Mouse (Mus musculus): ENCODE results near the gene Zfp626. TPM values are rescaled to one million over a fixed set of nuclear protein-coding genes. Genes with fewer than 3 reads are reported as not detected.
A peak's percentile ranks its signal among the peaks of the same experiment; 100 is the strongest.
"Not testable (repeated sequence)": the region's sequence is repeated elsewhere in the genome, so short reads cannot be mapped to it uniquely, and the experiment has no call there.

Gene Zfp626
- polyA plus RNA-seq (2015; fragmentation: Nextera tagmentation; extraction: Ambion mirVana) = 1.6 and 1.8 TPM in 2 replicates

DNA sequence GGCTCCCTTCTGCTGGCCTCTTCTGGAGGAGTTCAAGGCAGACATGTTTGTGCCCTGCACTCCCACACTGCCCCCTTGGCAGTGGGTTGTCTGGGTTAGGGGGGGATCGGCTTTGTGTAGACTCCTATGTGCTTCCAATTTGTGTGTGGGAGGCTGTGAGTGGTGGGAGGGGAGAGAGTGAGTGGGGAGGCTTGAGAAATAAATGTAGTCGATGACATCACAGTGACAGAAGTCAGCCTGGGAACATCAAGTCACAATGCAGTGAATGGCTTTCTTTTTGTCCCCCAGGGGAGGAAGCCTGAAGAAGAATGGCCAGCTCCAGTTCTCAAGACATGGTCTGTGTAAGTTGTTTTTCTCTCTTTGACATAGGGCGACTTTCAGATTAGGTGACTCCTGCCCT, at the start of gene Zfp626:
Gene Zfp626, plus strand, starts transcription at position 301 of the 400 bp plus-strand sequence.
- H3K27me3 ChIP-seq (replicated peaks); H3K27ac ChIP-seq; H3K4me2 ChIP-seq (replicated peaks); H3K9me3 ChIP-seq; ATAC-seq; H3K9ac ChIP-seq; H3K4me3 ChIP-seq (replicated peaks); H3K4me1 ChIP-seq (replicated peaks); H3K36me3 ChIP-seq: not testable (repeated sequence)
- 88% methylated on average over 3 of the region's 3 CpGs for whole genome bisulfite sequencing

GRCm38 (mm10) chr7:27765176-27765886, 41.7 kb upstream of the Zfp626 start:
- ATAC-seq = peak; percentile 63
- Histone ChIP-seq H3K4me1 (replicated peaks) (no peaks in the 10 kb centered on the region), H3K27me3 (replicated peaks) (no peaks in the 10 kb centered on the region), H3K4me2 (replicated peaks) (peak overlapping the region; percentile 50), H3K27ac (no peak overlapping the region), H3K4me3 (replicated peaks) (peak overlapping the region; percentile 24), H3K9me3 (no peaks in the 10 kb centered on the region), H3K36me3 (no peaks in the 10 kb centered on the region), H3K9ac (no peak overlapping the region)
- 9% methylated on average over 17 of the region's 17 CpGs for WGBS

- no peak overlapping the region for H3K9ac ChIP-seq
- no peaks in the 10 kb centered on the region for H3K36me3 ChIP-seq
- no peak overlapping the region for H3K4me2 ChIP-seq (replicated peaks)
- H3K27ac ChIP-seq = no peak overlapping the region
- no peaks in the 10 kb centered on the region for H3K4me1 ChIP-seq (replicated peaks)
- no peak for ATAC-seq
- H3K4me3 ChIP-seq (replicated peaks) = no peak overlapping the region
- 88% methylated on average over 5 of the region's 5 CpGs for WGBS
- no peaks in the 10 kb centered on the region for H3K9me3 ChIP-seq
- H3K27me3 ChIP-seq (replicated peaks) = no peaks in the 10 kb centered on the region
Measured at GRCm38 (mm10) chr7:27789306-27789705, 17.7 kb upstream of the Zfp626 start.

GRCm38 (mm10) chr7:27793865-27794264, 13.1 kb upstream of the Zfp626 start:
- H3K27ac ChIP-seq; H3K36me3 ChIP-seq; H3K4me3 ChIP-seq (replicated peaks); H3K27me3 ChIP-seq (replicated peaks); H3K9ac ChIP-seq; ATAC-seq; H3K9me3 ChIP-seq; H3K4me2 ChIP-seq (replicated peaks); H3K4me1 ChIP-seq (replicated peaks): not testable (repeated sequence)
- 37% methylated on average over 3 of the region's 3 CpGs for WGBS

- Histone ChIP-seq H3K4me3 (replicated peaks) (no peak overlapping the region), H3K27me3 (replicated peaks) (no peaks in the 10 kb centered on the region), H3K9me3 (no peaks in the 10 kb centered on the region), H3K4me1 (replicated peaks) (no peaks in the 10 kb centered on the region), H3K9ac (no peak overlapping the region), H3K4me2 (replicated peaks) (no peak overlapping the region), H3K27ac (no peak overlapping the region), H3K36me3 (no peaks in the 10 kb centered on the region)
- ATAC-seq = no peak
Measured at GRCm38 (mm10) chr7:27794566-27794965, 12.4 kb upstream of the Zfp626 start.

GRCm38 (mm10) chr7:27797906-27798811, 8.8 kb upstream of the Zfp626 start:
- 31% methylated on average over 8 of the region's 8 CpGs for WGBS
- H3K27ac ChIP-seq = no peak overlapping the region
- H3K36me3 ChIP-seq = no peaks in the 10 kb centered on the region
- no peaks in the 10 kb centered on the region for H3K27me3 ChIP-seq (replicated peaks)
- no peak overlapping the region for H3K4me3 ChIP-seq (replicated peaks)
- no peak overlapping the region for H3K4me2 ChIP-seq (replicated peaks)
- H3K9ac ChIP-seq = no peak overlapping the region
- H3K9me3 ChIP-seq = no peaks in the 10 kb centered on the region
- peak; percentile 41; the same call in 1 of the 2 replicates for ATAC-seq
- H3K4me1 ChIP-seq (replicated peaks) = no peaks in the 10 kb centered on the region

DNA sequence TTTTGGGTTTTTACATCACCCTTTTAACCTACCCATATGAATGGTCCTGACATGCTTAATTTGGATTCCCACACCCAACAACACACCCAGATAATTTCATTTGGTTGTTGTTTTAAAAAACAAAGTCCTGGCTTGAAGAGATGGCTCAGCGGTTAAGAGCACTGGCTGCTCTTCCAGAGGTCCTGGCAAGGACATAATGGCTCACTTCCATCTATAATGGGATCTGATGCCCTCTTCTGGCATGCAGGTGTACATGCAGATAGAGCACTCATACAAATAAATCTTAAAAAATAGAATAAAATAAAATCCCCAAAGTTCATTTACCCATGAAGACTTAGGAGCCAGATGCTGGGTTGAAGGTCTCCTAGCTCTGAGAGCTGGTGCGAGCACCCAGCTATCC, 5.9 kb upstream of the Zfp626 start:
- H3K9me3 ChIP-seq = no peaks in the 10 kb centered on the region
- H3K9ac ChIP-seq = no peak overlapping the region
- H3K4me2 ChIP-seq (replicated peaks) = no peak overlapping the region
- H3K4me3 ChIP-seq (replicated peaks) = no peak overlapping the region
- no peaks in the 10 kb centered on the region for H3K27me3 ChIP-seq (replicated peaks)
- ATAC-seq = no peak
- no peaks in the 10 kb centered on the region for H3K4me1 ChIP-seq (replicated peaks)
- no peak overlapping the region for H3K27ac ChIP-seq
- no peaks in the 10 kb centered on the region for H3K36me3 ChIP-seq
- WGBS = 51% methylated on average over 2 of the region's 2 CpGs

DNA sequence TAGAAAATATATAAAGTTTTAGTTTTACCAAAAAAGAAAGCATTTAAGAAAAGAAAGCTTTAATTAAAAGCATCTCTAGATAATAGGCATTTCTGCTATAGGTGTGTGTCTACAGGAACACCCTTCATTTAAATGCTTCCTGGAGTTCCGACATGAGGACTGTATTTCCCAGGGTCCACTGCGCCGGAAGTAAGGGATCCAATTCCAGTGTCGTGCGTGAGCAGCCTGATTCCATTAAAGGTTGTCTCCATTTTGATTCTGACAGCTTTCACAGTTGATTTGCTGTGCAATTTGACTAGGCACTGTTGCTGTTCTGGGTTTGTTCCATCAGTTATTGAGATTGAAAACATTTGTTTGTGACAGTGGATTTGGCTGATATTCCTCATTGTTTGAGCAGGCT, 4.0 kb upstream of the Zfp626 start:
- H3K27ac ChIP-seq = no peak overlapping the region
- no peaks in the 10 kb centered on the region for H3K27me3 ChIP-seq (replicated peaks)
- H3K36me3 ChIP-seq = no peaks in the 10 kb centered on the region
- ATAC-seq = no peak
- no peak overlapping the region for H3K9ac ChIP-seq
- H3K9me3 ChIP-seq = no peaks in the 10 kb centered on the region
- no peak overlapping the region for H3K4me2 ChIP-seq (replicated peaks)
- no peaks in the 10 kb centered on the region for H3K4me1 ChIP-seq (replicated peaks)
- no peak overlapping the region for H3K4me3 ChIP-seq (replicated peaks)
- 77% methylated on average over 5 of the region's 5 CpGs for WGBS

GRCm38 (mm10) chr7:27804297-27805030, 2.5 kb upstream of the Zfp626 start:
- H3K4me1 ChIP-seq (replicated peaks) = no peaks in the 10 kb centered on the region
- no peaks in the 10 kb centered on the region for H3K27me3 ChIP-seq (replicated peaks)
- peak; percentile 98 for ATAC-seq
- H3K9me3 ChIP-seq = no peaks in the 10 kb centered on the region
- H3K4me2 ChIP-seq (replicated peaks) = peak overlapping the region; percentile 80
- peak overlapping the region; percentile 63 for H3K4me3 ChIP-seq (replicated peaks)
- peak overlapping the region; percentile 55; the same call in 1 of the 2 replicates for H3K27ac ChIP-seq
- peaks cover 5% of the 10 kb centered on the region; the same call in 1 of the 2 replicates for H3K36me3 ChIP-seq
- H3K9ac ChIP-seq = peak overlapping the region; percentile 70
- WGBS = under 1% methylated on average over 25 of the region's 25 CpGs

GRCm38 (mm10) chr7:27807305-27807704, 309 bp downstream of the Zfp626 start:
- not testable (repeated sequence) for ATAC-seq

DNA sequence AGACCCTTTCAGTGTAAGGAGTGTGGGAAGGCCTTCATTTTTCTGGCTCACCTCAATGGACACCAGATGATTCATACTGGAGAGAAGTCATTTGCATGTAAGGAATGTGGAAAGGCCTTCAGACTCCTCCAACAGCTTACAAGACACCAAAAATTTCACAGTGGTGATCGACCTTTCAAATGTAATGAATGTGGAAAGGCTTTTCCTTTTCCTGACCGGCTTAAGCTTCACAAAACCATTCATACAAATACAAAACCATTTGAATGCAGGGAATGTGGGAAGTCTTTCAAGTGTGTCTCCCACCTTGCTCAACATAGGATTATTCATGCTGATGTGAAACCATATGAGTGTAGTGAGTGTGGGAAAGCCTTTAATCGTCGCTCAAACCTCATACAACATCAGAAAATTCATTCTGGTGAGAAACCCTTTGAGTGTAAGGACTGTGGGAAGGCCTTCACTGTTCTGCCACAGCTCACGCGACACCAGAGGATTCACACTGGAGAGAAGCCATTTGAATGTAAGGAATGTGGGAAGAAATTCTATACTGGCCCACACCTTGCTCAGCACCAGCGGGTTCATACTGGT, 11.6 kb downstream of the Zfp626 start:
- Histone ChIP-seq H3K4me2 (replicated peaks) (no peak overlapping the region), H3K27me3 (replicated peaks) (no peaks in the 10 kb centered on the region), H3K9me3 (no peaks in the 10 kb centered on the region), H3K9ac (no peak overlapping the region), H3K36me3 (peaks cover 12% of the 10 kb centered on the region; the same call in 1 of the 2 replicates), H3K4me3 (replicated peaks) (no peak overlapping the region), H3K27ac (no peak overlapping the region), H3K4me1 (replicated peaks) (no peaks in the 10 kb centered on the region)
- 96% methylated on average over 7 of the region's 7 CpGs for WGBS
- no peak for ATAC-seq

More at GRCm38 (mm10) chr7:27807305-27807704, 309 bp downstream of the Zfp626 start:
- H3K27ac ChIP-seq; H3K4me1 ChIP-seq (replicated peaks); H3K4me2 ChIP-seq (replicated peaks); H3K9ac ChIP-seq; H3K9me3 ChIP-seq; H3K36me3 ChIP-seq; H3K27me3 ChIP-seq (replicated peaks); H3K4me3 ChIP-seq (replicated peaks): not testable (repeated sequence)
- WGBS = 83% methylated on average over 7 of the region's 7 CpGs

- no peak overlapping the region for H3K9ac ChIP-seq
Measured at GRCm38 (mm10) chr7:27822611-27823010, 15.6 kb downstream of the Zfp626 start.

More at GRCm38 (mm10) chr7:27822611-27823010, 15.6 kb downstream of the Zfp626 start:
- Histone ChIP-seq H3K27ac (no peak overlapping the region), H3K4me2 (replicated peaks) (no peak overlapping the region), H3K4me1 (replicated peaks) (no peaks in the 10 kb centered on the region), H3K9me3 (no peaks in the 10 kb centered on the region), H3K27me3 (replicated peaks) (no peaks in the 10 kb centered on the region), H3K4me3 (replicated peaks) (no peak overlapping the region), H3K36me3 (peaks cover 12% of the 10 kb centered on the region; the same call in 1 of the 2 replicates)
- no peak for ATAC-seq

All from intestine, embryonic 15.5 days (tissue).